Mouse (Mus musculus) thymus, postnatal 36 days (tissue): ENCODE results near the gene Scaf1.
A peak's percentile ranks its signal among the peaks of the same experiment; 100 is the strongest.

ENCODE experiments used
- DNase-seq, 2 experiments: peaks; one replicate each; pipeline ENCODE4 v3.0.0; 2022; ENCODE audit warnings: mixed read lengths in 2 of 2

The Scaf1 gene

GRCm38 (mm10) chr7:44983944-44984832 is 32.0 kb downstream of the Scaf1 start:
- DNase-seq, result no peak

DNA sequence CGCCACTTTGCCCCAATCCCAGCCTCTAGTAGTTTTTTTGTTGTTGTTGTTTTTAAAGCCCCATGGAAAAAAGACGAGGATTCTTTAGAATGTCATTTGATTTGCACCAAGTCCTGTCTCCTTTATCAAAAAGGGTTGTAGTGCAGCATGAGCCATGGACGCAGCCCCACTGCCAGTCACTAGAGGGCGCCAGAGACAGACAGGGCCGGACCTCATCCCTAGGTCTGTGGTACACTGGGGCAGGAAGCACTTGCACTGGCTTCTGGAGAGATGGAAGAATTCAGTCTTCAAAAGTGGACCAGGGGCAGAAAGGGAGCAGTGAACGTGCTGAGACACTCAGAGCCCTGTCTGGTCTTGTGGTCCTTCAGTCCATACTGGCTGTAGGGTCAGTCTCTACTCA is 33.1 kb downstream of the Scaf1 start:
- DNase-seq, result peak; percentile 81 to 87

DNA sequence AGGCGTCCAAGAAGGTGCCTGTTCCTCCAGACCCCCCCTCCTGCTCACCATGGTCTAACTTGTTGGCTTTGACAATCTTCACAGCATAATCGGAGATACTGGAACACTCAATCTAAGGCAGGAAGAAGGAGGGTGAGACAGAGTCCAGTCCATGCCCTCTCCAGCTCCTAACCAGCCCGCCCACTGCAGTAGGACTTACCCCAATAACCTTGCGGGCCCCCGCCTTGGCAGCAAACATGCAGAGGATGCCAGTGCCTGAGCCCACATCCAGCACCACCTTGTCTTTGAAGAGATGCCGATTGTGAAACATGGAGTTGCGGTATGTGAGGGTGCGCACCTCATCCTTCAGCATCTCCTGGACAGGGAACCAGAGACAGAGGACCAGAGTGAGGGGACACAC is 34.6 kb downstream of the Scaf1 start:
- DNase-seq, result no peak

DNA sequence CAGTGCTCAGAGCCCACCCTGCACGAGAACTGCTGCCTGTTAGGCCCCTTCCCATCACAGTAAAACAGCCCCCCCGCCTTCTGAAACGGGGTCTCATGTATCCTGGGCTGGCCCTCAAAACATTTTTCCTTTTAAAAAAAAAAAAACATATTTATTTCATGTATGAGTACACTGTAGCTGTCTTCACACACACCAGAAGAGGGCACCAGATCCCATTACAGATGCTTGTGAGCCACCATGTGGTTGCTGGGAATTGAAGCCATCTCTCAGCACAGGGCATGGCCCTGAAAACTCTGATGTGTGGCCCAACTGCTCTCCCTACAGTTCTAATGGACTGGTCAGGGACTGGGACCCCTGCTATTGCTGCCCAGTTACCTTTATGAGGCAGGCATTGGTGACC is 37.9 kb downstream of the Scaf1 start:
- no peak for DNase-seq

DNA sequence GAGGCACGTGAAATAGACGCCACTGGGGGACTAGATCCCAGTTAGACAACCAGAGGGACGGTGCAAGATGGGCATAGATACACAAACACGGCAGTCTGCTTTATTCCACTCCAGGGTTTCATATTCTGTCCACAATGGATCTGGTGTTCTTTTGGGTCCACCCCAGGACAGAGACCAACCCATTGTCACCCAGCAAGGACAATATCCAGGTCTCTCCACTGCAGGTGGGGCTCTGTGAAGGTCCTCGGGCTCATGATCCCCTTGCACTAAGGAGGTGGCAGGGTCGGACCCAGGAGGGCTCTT is 41.1 kb downstream of the Scaf1 start:
- no peak for DNase-seq

DNA sequence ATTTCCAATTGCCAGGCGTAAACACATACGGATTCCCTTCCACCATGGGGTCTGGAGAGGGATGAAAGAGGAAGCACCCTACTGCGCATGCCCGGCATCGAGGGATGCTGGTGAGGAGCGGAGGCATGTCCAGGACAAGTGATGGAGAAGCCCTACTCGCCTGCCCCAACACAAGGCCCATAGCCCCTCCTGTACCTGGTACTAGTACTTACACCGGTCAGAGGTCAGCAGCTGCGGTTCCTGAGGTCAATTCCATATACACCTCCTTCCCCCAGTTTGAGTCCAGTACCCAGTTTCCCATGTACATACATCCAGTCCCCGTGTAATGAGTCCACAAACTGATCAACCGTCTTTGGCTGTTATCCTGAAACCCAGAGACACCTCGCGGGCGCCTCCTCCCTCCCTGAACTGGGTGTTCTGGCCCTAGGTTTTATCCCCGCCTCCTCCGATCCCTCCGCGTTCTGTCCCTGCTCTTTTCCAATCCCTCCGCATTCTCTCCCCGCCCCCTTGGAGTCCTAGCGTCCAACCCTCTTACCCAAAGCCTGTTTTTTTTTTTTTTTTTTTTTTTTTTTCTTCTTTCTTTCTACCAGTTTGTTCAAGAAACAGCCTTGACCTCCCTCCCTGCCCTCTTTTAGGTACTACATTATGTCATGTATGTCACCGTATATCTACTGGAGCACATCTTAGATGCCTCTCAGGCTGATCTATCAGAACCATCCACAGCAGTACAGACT is 41.6 kb downstream of the Scaf1 start, which contains the start of gene Cpt1c:
Cpt1c (minus strand) TSS at position 469 of the 734 bp plus-strand sequence.
- DNase-seq, result no peak

DNA sequence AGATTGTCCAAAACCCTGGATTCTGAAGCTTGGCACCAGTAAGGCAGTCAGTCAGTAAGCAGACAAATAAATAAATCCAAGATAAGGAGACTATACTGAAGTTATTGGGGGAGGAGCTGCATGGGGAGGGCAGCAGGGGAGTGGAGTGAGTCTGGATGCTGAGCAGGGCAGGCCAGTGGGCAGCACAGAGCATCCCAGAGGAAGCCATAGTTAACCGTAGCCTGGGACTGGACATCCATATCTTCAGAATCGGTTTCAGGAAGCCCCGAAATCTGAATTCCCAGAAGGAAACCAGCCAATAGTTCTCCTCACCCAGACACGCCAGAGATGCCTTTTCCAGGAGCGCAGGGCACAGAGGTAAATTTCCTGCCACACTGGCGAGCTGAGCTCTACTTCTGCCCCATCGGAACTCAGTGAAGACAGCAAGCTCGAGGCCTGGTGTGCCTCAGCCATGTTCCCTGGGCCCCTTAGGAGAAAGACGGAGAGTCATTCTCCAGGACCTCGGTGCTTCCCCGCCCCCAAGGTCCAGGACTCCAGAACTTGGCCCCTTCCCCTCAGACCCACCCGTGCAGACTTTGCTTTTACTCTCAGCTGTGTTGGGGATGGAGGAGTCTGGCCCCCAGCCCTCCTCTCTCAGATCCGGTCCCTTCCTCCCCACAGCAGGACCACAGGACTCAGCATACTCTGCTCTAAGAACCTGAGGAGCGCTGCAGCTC is 42.6 kb downstream of the Scaf1 start:
- no peak for DNase-seq

- no peak for DNase-seq
Observed at GRCm38 (mm10) chr7:44971142-44971541, 45.0 kb downstream of the Scaf1 start.

GRCm38 (mm10) chr7:44970231-44970691 is 45.9 kb downstream of the Scaf1 start:
- peak; percentile 68 to 81 for DNase-seq

DNA sequence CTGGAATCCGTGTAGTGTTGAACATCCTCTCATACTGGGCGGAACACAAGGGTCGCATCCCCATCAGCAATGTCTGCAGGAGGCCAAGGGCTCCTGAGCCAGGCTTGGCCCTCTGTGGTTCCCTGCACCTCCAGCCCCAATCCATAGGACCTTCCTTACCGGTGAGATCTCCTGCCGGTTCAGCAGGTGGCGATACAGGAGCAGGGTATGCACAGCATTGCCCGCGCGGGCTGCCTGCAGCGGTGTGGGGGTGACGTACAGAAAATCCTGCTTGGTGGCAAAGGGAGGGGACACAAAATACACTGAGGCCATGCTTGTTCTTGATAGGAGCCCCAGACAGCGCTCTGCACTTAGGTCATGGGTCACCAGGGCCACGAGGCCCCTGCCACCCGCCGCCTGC is 49.5 kb downstream of the Scaf1 start:
- no peak for DNase-seq

DNA sequence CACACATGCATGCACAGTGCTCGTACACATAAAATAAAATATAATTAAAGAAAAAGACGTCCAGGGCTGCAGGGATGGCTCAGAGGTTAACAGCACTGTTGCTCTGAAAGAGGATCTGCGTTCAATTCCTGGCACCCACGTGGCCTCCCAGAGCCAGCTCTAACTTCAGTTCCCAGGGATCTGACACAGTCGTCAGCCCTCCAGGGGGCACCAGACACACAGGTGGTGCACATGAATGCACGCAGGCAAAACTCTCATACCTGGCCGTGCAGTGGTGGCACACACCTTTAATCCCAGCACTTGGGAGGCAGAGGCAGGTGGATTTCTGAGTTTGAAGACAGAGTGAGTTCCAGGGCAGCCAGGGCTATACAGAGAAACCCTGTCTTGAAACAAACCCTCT is 50.2 kb downstream of the Scaf1 start:
- peak in 1 of 2 experiments; percentile 41 for DNase-seq

DNA sequence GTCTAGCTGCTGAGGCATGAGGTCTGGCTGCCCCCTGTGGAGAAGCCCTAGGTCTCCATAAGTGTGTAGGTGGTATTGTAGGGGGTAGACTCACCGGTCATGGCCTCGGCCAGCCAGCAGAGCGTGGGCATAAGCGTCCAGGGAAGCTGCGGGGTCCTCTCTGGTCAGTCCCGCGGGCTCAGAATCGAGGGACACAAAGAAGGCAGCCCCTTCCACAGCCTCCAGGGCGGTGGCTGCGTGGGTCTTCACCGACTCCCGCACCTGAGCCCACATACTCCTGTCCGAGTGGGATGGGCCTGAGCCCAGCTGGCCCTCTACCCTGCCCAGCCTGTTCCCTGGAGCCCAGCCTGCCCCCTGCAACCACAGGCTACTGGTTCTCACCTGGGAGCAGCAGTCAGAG is 51.2 kb downstream of the Scaf1 start:
- DNase-seq, result no peak

- no peak for DNase-seq
Observed at GRCm38 (mm10) chr7:44962831-44963230, 53.3 kb downstream of the Scaf1 start.

GRCm38 (mm10) chr7:44962337-44962736 is 53.8 kb downstream of the Scaf1 start:
- no peak for DNase-seq

- no peak for DNase-seq
Observed at GRCm38 (mm10) chr7:44960512-44960910, 55.7 kb downstream of the Scaf1 start.

- no peak for DNase-seq
Observed at GRCm38 (mm10) chr7:44959874-44960511, 56.2 kb downstream of the Scaf1 start.

DNA sequence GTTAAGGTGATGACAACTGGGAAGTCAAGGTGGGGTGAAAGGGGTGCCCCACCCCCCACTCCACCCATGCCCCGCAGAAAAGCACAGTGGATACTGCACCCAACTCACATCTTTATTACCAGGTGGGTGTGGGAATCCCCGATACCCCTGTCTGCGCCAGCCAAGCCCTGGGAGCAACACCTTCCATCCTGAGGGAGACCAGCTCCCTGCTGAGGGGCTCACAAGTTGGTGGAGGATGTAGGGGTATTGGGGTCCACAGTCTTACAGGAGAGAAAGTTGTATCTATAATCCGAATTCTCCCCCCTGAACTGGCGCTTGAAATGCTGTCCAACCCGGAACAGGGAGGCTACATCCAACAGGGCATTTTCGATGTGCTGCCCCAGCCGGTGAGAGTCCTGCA is 56.9 kb downstream of the Scaf1 start:
- DNase-seq, result no peak

DNA sequence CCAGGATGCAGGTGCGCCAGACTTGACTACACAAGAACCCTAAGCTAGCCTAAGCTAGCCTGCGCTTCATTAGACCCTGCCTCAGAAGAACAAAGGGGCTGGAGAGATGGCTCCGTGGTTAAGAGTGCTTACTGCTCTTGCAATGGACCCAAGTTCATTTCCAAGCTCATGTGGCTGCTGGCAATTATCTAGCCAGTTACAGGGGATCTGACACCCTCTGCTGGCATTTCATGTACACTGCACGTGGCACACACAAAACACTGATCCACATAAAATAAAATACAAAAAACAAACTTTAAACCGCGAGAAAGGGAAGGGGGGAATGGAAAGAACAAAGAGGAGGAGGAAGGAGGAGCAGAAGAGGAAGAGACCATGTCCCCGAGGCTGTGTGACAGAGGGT is 58.0 kb downstream of the Scaf1 start:
- DNase-seq, result peak in 1 of 2 experiments; percentile 22

- DNase-seq, result no peak
Observed at GRCm38 (mm10) chr7:44957183-44957835, 58.9 kb downstream of the Scaf1 start.

DNA sequence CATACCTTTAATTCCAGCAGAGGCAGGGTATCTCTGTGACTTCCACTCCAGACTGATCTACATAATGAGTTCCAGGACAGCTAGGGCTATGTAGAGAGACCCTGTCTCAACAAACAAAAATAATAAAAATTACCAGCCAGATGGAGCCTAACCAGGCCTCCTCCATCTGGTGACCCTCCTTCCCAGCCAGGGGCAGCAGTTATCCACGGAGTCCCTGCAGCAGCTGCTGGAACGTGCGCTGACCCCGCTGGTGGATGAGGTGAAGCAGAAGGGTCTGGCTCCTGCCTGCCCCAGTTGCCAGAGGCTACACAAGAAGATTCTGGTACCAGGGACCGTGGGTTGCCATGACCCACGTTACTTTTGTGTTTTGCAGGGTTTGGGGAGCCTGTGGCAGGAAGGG is 59.9 kb downstream of the Scaf1 start:
- no peak for DNase-seq

- DNase-seq, result no peak
Observed at GRCm38 (mm10) chr7:44955628-44956027, 60.5 kb downstream of the Scaf1 start.
